Mouse (Mus musculus) ES-E14 (cell line): ENCODE results near the gene Glrx3. TPM values are rescaled to one million over a fixed set of nuclear protein-coding genes. Genes with fewer than 3 reads are reported as not detected.

Experiments used
- DNase-seq: peaks from one replicate; pipeline ENCODE4 v3.0.0-alpha.2; 2013; ENCODE audit warnings: low read depth, low spot score
- H3K27ac ChIP-seq: 2 replicates; pipeline ENCODE4 v1.5.1; 2012; ENCODE audit warnings: low read depth, mild to moderate bottlenecking, low read length, moderate library complexity, mixed read lengths; ENCODE audit not compliant: poor library complexity, insufficient read depth, severe bottlenecking
- H3K36me3 ChIP-seq: 2 replicates; pipeline ENCODE4 v1.6.1; 2012; ENCODE audit warnings: mild to moderate bottlenecking, low read length, moderate library complexity, mixed read lengths; ENCODE audit not compliant: control insufficient read depth, poor library complexity, insufficient read depth, severe bottlenecking
- H3K4me1 ChIP-seq, 2 experiments: fragments of 150-350 bp in 1 of 2; sonication (generic) in 1 of 2; 2 replicates each; pipeline ENCODE4 v1.6.1; 2012; ENCODE audit warnings: low read length in 2 of 2, mild to moderate bottlenecking in 1 of 2, mixed read lengths in 1 of 2; ENCODE audit not compliant: control insufficient read depth in 2 of 2, insufficient read depth in 2 of 2, poor library complexity in 1 of 2
- H3K4me3 ChIP-seq, 2 experiments: fragments of 150-350 bp in 1 of 2; sonication (generic) in 1 of 2; 2 replicates each; pipeline ENCODE4 v1.5.1; 2012; ENCODE audit warnings: low read length in 2 of 2, low read depth in 1 of 2, mild to moderate bottlenecking in 1 of 2, mixed read lengths in 1 of 2; ENCODE audit not compliant: insufficient read depth in 1 of 2, poor library complexity in 1 of 2, severe bottlenecking in 1 of 2
- H3K9ac ChIP-seq: 2 replicates; pipeline ENCODE4 v1.6.1; 2012; ENCODE audit warnings: low read depth, mild to moderate bottlenecking, low read length, mixed read lengths; ENCODE audit not compliant: poor library complexity, insufficient read depth, severe bottlenecking
- H3K9me3 ChIP-seq: fragments of 150-350 bp; sonication (generic); 2 replicates; pipeline ENCODE4 v1.6.1; 2012; ENCODE audit warnings: low read depth, mild to moderate bottlenecking, low read length; ENCODE audit not compliant: control insufficient read depth, insufficient read depth
- CHD2 ChIP-seq: IDR thresholded peaks from 2 replicates; pipeline ENCODE4 v1.6.1; 2014; ENCODE audit warnings: mild to moderate bottlenecking, low read depth, low read length, inconsistent platforms
- HCFC1 ChIP-seq: IDR thresholded peaks from 2 replicates; pipeline ENCODE4 v1.6.1; 2012; ENCODE audit warnings: low read length, inconsistent platforms, borderline replicate concordance; ENCODE audit not compliant: insufficient read depth
- MAFK ChIP-seq: IDR thresholded peaks from 2 replicates; pipeline ENCODE4 v1.6.1; 2014; ENCODE audit warnings: mild to moderate bottlenecking, low read depth, low read length, inconsistent platforms; ENCODE audit not compliant: insufficient read depth
- ZC3H11A ChIP-seq: IDR thresholded peaks from 2 replicates; pipeline ENCODE4 v1.6.1; 2012; ENCODE audit warnings: low read depth, mild to moderate bottlenecking, inconsistent platforms, low read length, borderline replicate concordance
- ZNF384 ChIP-seq: IDR thresholded peaks from 2 replicates; pipeline ENCODE4 v1.6.1; 2012; ENCODE audit warnings: low read depth, low read length, inconsistent platforms
- in situ Hi-C, 2 experiments: fragments of 600-800 bp; cut with MboI; formaldehyde crosslinking; loops; one replicate each; pipeline ENCODE4 v1.15.1; 2025; ENCODE audit warnings: low sequenced_read_pairs in 2 of 2, inconsistent platforms in 1 of 2; ENCODE audit not compliant: unreplicated experiment in 2 of 2
- total RNA-seq: library from RNA; depleted of rRNA; stranded (reverse); fragments of 300-350 nt; gene quantifications from 2 replicates; pipeline ENCODE4 v1.2.3, GENCODE M21; 2012

The Glrx3 gene
- total RNA-seq, 1 experiment = 189 TPM

GRCm38 (mm10) chr7:137461396-137461795 is 24.0 kb downstream of the Glrx3 start:
- TF ChIP-seq MAFK = no peak
- no peak for TF ChIP-seq ZC3H11A
- no peak for TF ChIP-seq HCFC1
- TF ChIP-seq ZNF384 = no peak
- TF ChIP-seq CHD2 = no peak
- no peak for DNase-seq
- H3K9ac ChIP-seq = no peak overlapping the region
- H3K4me1 ChIP-seq = no peaks in the 10 kb centered on the region
- peaks cover 48% of the 10 kb centered on the region for H3K36me3 ChIP-seq
- in situ Hi-C loops = loop anchor here in 1 of 2 experiments (10.0 kb wide), 1 partner anchor 127 kb away; no protein-coding TSS in a partner anchor
- no peak overlapping the region for H3K4me3 ChIP-seq
- no peak overlapping the region for H3K27ac ChIP-seq
- no peaks in the 10 kb centered on the region for H3K9me3 ChIP-seq

GRCm38 (mm10) chr7:137468174-137468573 is 30.8 kb downstream of the Glrx3 start:
- DNase-seq = peak; percentile 39
- Histone ChIP-seq H3K36me3 (peaks cover 21% of the 10 kb centered on the region), H3K27ac (no peak overlapping the region), H3K9me3 (no peaks in the 10 kb centered on the region), H3K4me1 (peaks cover 0 to 2% of the 10 kb centered on the region in 2 experiments; a peak in 1 of 4 replicates), H3K4me3 (no peak overlapping the region), H3K9ac (no peak overlapping the region)
- in situ Hi-C loops = loop anchor here in 1 of 2 experiments (10.0 kb wide), 1 partner anchor 133 kb away; no protein-coding TSS in a partner anchor
- no peak for TF ChIP-seq HCFC1
- TF ChIP-seq ZNF384 = no peak
- TF ChIP-seq ZC3H11A = no peak
- no peak for TF ChIP-seq CHD2
- no peak for TF ChIP-seq MAFK

DNA sequence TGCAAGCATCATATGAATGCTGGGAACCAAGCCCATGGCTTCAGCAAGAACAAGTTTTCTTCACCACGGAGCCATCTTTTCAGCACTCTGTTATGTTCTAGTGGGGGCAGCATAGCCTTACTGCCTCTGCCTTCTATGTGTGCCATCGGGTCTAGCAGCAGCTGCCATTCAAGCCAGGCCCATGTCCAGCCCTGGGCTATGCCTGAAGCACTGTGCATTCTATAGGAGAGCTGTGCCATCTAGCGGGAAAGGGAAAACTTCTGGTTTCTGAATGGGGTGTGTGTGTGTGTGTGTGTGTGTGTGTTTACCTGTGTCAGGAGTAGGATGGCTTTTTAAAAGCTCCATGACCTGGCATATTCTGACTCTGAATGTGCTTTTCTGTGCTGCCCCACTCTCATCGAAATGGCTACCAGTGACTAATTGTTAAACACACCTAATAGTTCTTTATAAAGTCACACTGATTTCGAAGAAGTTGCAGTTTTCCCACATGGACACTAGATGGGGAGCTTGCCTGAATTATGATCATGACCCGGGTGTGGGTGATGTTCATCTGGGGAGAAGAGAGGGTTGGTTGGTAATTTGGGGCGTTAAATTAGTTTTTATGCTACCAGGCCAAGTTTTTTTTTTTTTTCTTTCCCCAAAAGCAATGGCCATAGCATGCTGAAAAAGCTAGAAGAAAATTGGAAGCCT is 34.2 kb downstream of the Glrx3 start:
- in situ Hi-C loops = no loop called here
- H3K9me3 ChIP-seq = no peaks in the 10 kb centered on the region
- H3K27ac ChIP-seq = no peak overlapping the region
- no peak for DNase-seq
- TF ChIP-seq ZC3H11A (no peak), ZNF384 (no peak), MAFK (no peak), HCFC1 (no peak), CHD2 (no peak)
- peaks cover 0 to 2% of the 10 kb centered on the region in 2 experiments; a peak in 1 of 4 replicates for H3K4me1 ChIP-seq
- peaks cover 4% of the 10 kb centered on the region for H3K36me3 ChIP-seq
- H3K9ac ChIP-seq = no peak overlapping the region
- no peak overlapping the region for H3K4me3 ChIP-seq

GRCm38 (mm10) chr7:137472149-137472548 is 34.7 kb downstream of the Glrx3 start:
- in situ Hi-C loops = no loop called here
- no peak for DNase-seq
- Histone ChIP-seq H3K4me3 (no peak overlapping the region), H3K9ac (no peak overlapping the region), H3K36me3 (peaks cover 4% of the 10 kb centered on the region), H3K9me3 (no peaks in the 10 kb centered on the region), H3K27ac (no peak overlapping the region), H3K4me1 (peaks cover 0 to 2% of the 10 kb centered on the region in 2 experiments; a peak in 1 of 4 replicates)
- TF ChIP-seq MAFK = no peak
- no peak for TF ChIP-seq HCFC1
- TF ChIP-seq ZC3H11A = no peak
- TF ChIP-seq ZNF384 = no peak
- no peak for TF ChIP-seq CHD2
